Mouse (Mus musculus) spleen, postnatal 14 days (tissue): ENCODE measurements at regions not wholly inside any gene's neighbourhood (a gene's known extent, or its start where the extent isn't known, plus 50 kb on each side); places are given as distances from the start of the nearest gene placed in this dataset.

Source experiments
- DNase-seq, 2 experiments: peaks; one replicate each; pipeline ENCODE4 v3.0.0; 2021 to 2022; ENCODE audit warnings: low spot score in 2 of 2

- DNase-seq = no peak
Observed at GRCm38 (mm10) chr1:151088535-151089125, 93.7 kb upstream of the Gm47985 start.

- DNase-seq = no peak
Observed at GRCm38 (mm10) chr1:151092035-151092434, 90.3 kb upstream of the Gm47985 start.

- no peak for DNase-seq
Observed at GRCm38 (mm10) chr1:151095344-151096050, 86.8 kb upstream of the Gm47985 start.

GRCm38 (mm10) chr1:151096079-151096478 is 86.3 kb upstream of the Gm47985 start:
- no peak for DNase-seq

GRCm38 (mm10) chr1:151097506-151097905 is 84.8 kb upstream of the Gm47985 start:
- no peak for DNase-seq

- no peak for DNase-seq
Observed at GRCm38 (mm10) chr1:151098763-151099162, 83.6 kb upstream of the Gm47985 start.

GRCm38 (mm10) chr1:151100565-151101483 is 81.5 kb upstream of the Gm47985 start:
- DNase-seq = no peak

GRCm38 (mm10) chr1:151101516-151101915 is 80.8 kb upstream of the Gm47985 start:
- DNase-seq = no peak

- no peak for DNase-seq
Observed at GRCm38 (mm10) chr1:151102061-151102460, 80.3 kb upstream of the Gm47985 start.

- DNase-seq = no peak
Observed at GRCm38 (mm10) chr1:151102646-151103391, 79.5 kb upstream of the Gm47985 start.

- no peak for DNase-seq
Observed at GRCm38 (mm10) chr1:151103522-151104037, 78.8 kb upstream of the Gm47985 start.

- no peak for DNase-seq
Observed at GRCm38 (mm10) chr1:151104346-151104745, 78.0 kb upstream of the Gm47985 start.

GRCm38 (mm10) chr1:151104806-151105205 is 77.5 kb upstream of the Gm47985 start:
- no peak for DNase-seq

GRCm38 (mm10) chr1:151105251-151105650 is 77.1 kb upstream of the Gm47985 start:
- no peak for DNase-seq

GRCm38 (mm10) chr1:151107401-151107800 is 74.9 kb upstream of the Gm47985 start:
- no peak for DNase-seq

- no peak for DNase-seq
Observed at GRCm38 (mm10) chr1:151109333-151109732, 73.0 kb upstream of the Gm47985 start.

- DNase-seq = no peak
Observed at GRCm38 (mm10) chr1:151110412-151110811, 71.9 kb upstream of the Gm47985 start.

- DNase-seq = no peak
Observed at GRCm38 (mm10) chr1:151111683-151112082, 70.7 kb upstream of the Gm47985 start.

- DNase-seq = no peak
Observed at GRCm38 (mm10) chr1:151112390-151112789, 69.9 kb upstream of the Gm47985 start.

GRCm38 (mm10) chr1:151113199-151113598 is 69.1 kb upstream of the Gm47985 start:
- no peak for DNase-seq

- DNase-seq = no peak
Observed at GRCm38 (mm10) chr1:151118530-151118929, 63.8 kb upstream of the Gm47985 start.

- DNase-seq = no peak
Observed at GRCm38 (mm10) chr1:151118982-151119381, 63.4 kb upstream of the Gm47985 start.
